Mouse (Mus musculus): ENCODE data around the gene Vsx2.
"Not testable (repeated sequence)": the region's sequence is repeated elsewhere in the genome, so short reads cannot be mapped to it uniquely, and the experiment has no call there.

Gene Vsx2

DNA sequence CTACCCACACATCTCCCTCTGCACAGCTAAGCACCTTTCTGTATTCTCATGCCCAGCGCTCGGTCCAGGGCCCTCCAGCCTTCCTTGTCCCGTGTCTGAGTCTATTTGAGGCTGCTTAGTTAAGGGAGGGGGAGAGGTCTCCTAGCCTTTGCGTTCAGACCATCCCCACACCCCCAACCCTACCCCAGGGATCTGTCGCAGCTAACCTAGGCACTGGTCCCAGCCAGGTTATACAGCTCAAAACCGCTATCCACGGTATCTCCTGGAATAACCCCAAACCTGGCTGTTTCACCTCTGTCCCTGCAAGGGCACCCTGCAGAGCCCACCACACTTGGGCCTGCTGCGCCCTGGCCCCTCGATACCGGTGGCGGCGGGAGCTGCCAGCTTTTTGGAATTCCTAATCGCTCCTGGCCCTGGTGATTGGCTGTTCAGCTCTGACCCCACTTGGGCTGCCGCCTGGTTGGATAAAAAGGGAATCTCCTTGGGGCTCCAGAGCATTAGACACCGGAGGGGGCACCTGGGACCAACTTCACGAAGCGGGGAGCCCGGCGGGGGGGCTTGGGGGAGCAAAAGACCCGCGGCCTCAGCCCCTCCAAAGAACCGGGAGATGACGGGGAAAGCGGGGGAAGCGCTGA is at the start of gene Vsx2:
Gene Vsx2 (plus strand): TSS at position 427 of the 635 bp plus-strand sequence.
- DNase-seq = no peak

DNA sequence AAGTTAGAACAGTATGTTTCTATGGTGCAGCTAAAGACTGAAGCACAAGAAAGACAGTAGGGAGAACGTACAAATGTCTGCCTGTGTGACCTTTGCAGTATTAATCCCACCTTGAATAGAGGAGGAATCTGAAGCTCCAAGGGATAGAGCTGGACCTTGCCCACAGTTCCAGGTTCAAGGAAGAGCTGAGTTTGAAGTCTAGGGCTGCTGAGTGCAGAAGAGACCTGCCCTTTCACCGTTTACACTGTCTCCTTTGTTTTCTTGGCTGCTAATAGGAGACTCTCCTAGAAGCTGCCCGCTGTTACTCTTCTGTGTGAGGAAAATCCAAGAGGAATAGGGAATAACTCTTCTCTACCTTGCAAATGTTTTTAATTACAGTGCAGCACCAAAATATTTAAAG is 45.8 kb upstream of the Vsx2 start:
- peak; percentile 26 for DNase-seq

DNA sequence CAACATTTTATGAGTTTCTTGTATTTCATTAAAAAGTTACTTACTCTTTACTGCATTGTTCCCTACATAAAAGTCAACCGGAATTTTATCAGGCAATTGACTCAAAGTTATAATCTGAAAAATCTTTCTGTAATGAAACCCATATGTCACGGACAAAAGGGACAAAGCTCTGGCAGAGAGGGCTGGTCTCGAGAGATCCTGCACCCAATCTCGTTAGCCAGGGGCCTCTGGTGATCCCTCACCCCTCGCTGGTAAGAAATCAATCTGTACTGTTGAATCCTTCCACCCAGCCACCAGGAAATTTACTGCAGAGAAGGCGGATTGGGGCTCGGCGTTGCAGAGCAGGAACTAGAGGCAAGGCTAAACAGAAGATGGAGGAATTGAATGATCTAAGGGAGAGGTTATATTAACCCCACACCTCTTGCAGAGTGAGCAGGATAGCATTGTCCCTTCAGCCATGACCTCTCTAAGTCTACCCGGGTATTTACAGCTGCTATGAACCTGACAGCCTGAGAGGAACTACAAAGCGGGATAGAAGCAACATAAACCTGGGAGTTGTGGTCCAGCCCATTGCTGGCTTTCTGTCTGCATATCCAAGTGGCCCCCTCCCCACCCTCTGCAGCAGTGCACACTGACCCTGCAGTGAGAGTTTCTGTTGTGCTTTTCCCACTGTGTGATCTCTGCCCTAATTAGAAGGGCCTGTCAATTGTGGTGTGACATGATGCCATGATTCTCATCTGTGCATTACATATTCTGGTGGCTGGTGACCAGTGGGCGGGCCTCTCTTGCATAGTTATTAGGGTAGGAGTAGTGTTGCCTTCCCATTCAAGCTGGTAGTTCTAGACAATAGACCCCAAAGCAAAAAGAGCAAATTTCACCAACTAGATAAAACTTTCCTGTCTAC is 45.2 kb upstream of the Vsx2 start:
- no peak for DNase-seq

- DNase-seq = no peak
Measured at GRCm38 (mm10) chr12:84525422-84525821, 44.1 kb upstream of the Vsx2 start.

DNA sequence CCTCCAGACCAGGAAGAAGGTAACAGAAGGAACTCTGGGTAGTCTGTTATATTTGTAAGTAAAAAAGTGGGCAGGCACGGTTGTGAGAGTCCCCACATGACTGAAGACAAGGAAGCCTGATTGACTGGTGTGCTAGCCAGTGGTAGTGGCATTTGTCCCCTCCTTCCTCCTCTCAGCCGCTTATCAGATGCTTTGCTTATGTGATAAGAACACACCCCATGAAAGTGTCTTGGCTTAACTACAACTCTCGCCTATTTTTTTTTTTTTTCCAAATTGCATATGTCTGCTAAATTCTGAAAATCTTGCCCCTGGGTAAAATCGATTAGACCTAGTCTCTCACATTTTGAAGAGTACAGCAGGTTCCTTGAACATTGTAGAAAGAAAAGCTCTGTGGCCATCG is 39.1 kb upstream of the Vsx2 start:
- no peak for DNase-seq

GRCm38 (mm10) chr12:84531906-84532829 is 37.4 kb upstream of the Vsx2 start:
- no peak for DNase-seq

GRCm38 (mm10) chr12:84532830-84533199 is 36.7 kb upstream of the Vsx2 start:
- DNase-seq = no peak

- peak; percentile 11 for DNase-seq
Measured at GRCm38 (mm10) chr12:84533706-84534486, 35.7 kb upstream of the Vsx2 start.

- not testable (repeated sequence) for DNase-seq
Measured at GRCm38 (mm10) chr12:84539537-84539936, 30.0 kb upstream of the Vsx2 start.

DNA sequence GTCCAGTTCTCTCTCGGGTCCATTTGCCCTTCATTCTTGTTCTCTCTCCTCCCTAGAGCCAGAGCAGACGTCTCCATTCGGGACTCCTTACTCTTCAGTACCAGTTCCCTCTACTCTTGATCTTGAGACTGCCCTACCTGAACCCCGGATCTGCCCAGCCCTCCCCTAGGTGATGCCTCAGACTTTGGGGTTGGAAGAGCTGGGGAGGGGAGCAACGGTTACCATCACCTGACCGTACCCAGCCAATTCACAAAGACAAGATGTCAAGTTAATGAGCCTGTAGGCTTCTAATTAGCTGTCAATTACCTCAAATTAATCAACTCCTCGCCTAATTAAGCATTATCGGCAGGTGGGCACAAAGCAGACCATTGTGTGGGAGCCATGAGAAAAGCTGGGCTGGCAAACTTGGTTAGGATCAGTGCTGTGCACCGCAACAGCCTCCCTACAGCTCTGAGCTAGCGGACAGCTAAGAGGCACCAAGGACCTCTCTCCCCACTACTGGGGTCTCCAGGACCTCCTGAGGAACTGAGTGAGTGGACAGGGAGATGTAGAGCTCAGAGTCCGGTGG is 28.1 kb upstream of the Vsx2 start:
- DNase-seq = no peak

DNA sequence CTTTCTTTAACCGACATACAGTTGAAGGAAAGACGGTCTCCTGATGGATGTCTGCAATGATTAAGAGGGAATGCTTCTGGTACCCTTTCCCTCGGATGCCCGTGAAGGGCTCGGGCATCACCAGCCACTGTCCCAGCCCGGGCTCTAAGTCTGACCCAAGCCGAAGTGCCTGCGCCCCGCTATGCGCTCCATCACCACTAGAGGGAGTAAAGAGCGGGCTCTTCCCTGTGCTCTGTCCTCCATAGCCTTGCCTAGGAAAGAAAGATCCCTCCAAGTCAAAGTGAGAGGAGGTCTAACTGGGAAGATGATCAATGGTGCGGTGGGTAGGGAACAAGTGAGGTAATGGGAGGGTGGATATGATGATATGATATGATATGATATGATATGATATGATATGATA is 23.5 kb upstream of the Vsx2 start:
- DNase-seq = peak; percentile 40

DNA sequence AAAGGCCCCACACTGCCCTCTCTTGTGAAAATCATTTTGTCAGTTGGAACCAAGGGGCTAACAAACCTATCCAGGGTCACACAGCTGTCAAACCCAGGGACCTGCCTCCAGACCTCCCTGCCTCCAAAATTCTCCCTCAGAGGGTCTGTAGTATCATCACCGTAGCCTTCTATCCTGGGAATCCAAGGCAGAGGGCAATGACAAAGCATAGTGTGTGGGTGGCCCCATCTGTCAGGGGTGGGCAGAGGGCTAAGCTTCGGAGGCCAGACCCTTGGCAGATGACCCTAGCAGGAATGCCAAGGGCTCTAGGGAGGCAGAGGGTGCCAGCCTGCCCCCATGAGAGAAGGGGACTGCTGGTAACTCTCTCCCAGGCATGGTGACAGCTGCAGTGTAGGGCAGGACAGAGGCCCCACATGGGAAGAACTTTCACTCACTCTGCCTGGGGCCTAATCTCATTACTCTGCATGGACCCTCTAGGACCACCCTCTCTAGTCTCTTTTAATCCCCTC is 22.9 kb upstream of the Vsx2 start:
- no peak for DNase-seq

DNA sequence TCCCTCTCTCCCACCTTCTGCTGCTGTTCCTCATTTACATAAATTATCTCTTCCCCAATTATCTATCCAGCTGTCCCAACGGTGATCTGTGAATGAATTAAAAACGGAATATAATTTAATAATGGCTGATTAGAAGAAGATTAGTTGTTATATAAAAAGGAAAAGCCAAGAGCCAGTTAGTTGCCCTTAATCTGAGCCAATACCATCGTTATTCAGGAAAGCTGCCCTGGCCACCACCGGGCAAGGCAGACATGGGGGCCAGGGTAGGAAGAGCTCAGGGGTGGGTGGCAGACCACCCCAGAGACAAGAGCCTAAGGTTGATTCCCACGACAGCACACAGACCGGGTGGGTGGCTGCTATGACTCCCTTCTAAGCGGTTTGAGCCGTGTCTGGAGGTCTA is 21.3 kb upstream of the Vsx2 start:
- no peak for DNase-seq

DNA sequence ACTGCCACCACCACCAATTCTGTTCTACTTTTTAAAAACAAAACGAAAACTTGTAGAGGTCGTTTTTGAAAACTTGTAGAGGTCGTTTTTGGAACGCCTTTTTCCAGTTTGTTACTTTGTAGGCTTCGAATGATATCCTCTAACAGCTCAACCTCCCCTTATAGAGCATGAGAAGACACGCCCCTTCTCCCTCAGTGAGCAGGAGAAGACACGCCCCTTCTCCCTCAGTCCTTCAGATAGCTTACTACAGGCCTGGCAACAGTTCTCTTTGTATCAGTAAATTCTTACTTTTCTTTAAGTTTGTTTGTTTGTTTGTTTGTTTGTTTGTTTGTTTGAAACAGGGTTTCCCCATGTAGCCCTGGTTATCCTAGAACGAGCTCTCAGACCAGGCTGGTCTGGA is 14.3 kb upstream of the Vsx2 start:
- DNase-seq = no peak

DNA sequence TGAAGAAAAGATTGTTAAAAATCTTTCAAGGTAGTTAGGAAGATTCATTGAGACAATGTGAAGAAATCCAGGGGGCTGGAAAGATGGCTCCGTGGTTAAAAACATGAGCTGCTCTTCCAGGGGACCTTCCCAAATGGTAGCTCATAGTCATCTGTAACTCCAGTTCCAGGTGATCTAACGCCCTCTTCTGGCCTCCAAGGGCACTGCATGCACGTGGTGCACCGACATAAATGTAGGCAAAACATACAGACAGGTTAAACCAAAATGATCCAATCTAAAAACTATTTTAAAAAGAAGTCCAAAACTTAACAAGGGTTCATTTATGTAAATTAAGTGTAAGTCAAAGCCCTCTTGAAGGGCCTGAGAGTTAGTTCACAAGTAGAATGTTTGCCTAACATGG is 7.0 kb upstream of the Vsx2 start:
- no peak for DNase-seq

GRCm38 (mm10) chr12:84567576-84567975 is 2.0 kb upstream of the Vsx2 start:
- no peak for DNase-seq

- no peak for DNase-seq
Measured at GRCm38 (mm10) chr12:84569976-84570693, 573 bp downstream of the Vsx2 start.

DNA sequence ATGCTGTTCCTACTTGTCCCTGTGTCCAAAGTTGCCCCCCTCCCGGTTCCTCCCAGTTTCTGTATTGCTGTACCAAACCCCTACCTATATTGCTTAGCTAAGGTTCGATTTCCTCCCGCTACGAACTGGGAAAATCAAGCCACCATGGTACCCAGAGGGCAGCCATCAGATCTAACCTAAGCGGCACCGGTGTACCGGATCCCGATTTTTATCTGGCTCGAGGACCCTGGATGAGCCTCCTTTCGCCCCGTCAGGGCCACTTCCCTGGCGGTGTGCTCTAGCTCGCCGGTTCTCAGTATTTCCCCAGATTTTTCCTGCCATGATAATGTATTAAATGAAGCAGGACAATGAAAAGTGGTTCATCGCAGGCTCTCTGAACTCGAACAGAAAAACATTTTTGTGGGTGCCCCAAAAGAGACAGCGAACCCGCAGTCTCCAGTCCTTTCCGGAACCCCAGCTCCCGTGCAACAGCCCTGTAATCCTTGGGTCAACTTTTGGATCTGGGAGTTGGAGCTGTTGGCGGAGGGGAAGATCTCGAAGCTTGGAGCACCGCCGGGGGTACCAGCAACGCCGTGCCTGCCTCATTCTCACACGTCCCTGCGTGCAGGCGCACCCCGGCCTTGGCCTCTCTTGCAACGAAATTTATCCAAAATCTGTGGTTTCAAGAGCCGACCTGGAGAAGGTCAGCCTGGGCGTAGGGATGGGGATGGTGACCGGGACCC is 1.3 kb downstream of the Vsx2 start:
- no peak for DNase-seq

- no peak for DNase-seq
Measured at GRCm38 (mm10) chr12:84571466-84572340, 2.1 kb downstream of the Vsx2 start.

- no peak for DNase-seq
Measured at GRCm38 (mm10) chr12:84572341-84572720, 2.8 kb downstream of the Vsx2 start.
